Mouse (Mus musculus): ENCODE results near the gene Rab12.

- TF ChIP-seq POLR2A (IDR thresholded peaks at IDR 0.05; ENCODE audit: borderline replicate concordance, low read depth, low read length): no peak
- TF ChIP-seq CTCF (IDR thresholded peaks at IDR 0.05; ENCODE audit: low read depth, low read length): no peak
Observed at GRCm38 (mm10) chr17:66480491-66481278, 38.8 kb downstream of the Rab12 start.
